Mouse (Mus musculus) cerebellum, postnatal 10 days (tissue): Measurements from ENCODE around the gene Shq1.

Experiments used
- DNase-seq, 2 experiments: peaks; one replicate each; pipeline ENCODE4 v3.0.0; 2021; ENCODE audit warnings: mixed read lengths in 2 of 2

The Shq1 gene

GRCm38 (mm10) chr6:100670880-100671344 lies at the start of gene Shq1:
Shq1 (minus strand) TSS chr6:100671157.
- peak; percentile 92 to 94 for DNase-seq

DNA sequence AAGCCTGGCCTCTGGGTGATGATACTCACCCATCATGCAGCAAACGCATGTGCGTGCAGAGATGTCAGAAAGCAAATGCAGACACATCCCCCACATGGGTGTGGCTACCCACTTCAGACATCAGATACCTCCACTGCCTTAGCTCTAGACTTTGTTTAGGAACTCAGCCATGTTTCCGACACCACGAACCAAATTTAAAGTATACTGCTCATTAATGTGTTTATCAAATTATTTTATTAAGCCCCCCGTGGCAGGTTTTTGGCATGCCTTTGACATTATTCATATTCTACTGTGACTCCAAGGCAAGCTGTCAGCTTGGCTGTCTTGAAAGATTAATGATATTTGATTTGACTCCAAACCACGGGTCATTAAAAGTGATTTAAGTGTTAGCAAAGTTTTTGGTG lies 49.1 kb upstream of the Shq1 start:
- DNase-seq: no peak

- DNase-seq: no peak
These were observed 45.9 kb upstream of the Shq1 start for GRCm38 (mm10) chr6:100716817-100717216.

- DNase-seq: no peak
These were observed 45.2 kb upstream of the Shq1 start for GRCm38 (mm10) chr6:100716152-100716551.

DNA sequence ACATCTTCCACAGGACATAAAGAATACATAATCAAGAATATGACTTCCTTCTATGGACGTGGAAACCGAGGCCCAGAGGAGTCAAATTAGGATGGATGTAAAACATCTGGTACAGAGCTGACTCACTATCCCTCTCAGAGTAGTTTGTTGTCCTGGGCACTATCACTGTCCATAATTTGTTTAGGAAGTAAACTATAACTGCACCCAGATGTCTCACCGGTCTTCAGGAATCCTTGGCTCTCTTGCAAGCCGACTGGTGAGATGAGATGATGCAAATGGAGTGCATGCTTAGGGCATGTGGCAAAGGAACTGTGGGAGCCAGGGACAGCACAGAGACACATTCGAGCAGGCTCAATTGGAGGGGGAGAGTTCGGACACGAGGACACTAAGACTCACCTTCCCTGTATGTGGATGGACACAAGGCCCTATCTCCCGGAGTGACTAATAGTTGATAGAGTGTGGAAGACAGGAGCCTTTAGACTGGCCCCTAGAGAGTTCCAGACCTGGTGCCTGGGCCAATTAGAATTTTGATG lies 44.4 kb upstream of the Shq1 start:
- DNase-seq: no peak

DNA sequence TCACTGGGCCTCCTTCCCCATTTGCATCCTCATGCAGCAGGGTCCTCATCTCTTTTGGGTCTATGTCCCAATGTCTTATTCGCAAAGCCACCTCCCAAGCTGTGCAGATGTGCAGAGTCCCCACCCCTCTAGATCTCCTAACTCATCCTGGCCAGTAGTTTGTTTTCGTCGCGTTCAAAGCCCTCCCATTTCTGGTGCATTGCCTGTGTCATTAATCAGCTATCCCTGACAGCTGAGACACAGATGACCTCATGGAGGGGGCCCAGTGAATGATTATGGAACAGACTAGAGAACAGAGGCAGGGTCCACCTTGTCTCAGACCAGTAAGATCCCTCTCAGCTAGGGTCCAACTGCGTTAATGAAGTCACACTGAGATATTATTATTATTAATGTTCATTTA lies 39.9 kb upstream of the Shq1 start:
- no peak for DNase-seq

DNA sequence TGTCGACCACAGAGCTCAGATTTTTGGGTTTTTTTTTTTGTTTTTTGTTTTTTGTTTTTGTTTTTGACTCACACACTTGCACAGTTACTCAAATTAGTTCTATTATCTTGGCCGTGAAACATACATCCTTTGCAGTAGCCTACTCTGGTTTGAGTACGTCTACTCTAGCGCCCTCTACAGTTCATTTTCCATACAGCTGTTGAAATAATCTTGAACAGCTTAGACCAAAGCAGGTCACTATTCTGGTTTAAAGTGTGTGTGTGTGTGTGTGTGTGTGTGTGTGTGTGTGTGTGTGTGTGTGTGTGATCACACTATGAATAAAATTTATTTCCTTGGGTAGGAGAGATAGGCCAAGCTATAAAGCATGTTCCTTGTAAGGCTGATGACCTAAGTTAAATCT lies 39.2 kb upstream of the Shq1 start:
- peak in 1 of 2 experiments; percentile 44 for DNase-seq

GRCm38 (mm10) chr6:100709483-100709882 lies 38.5 kb upstream of the Shq1 start:
- peak; percentile 60 to 71 for DNase-seq

DNA sequence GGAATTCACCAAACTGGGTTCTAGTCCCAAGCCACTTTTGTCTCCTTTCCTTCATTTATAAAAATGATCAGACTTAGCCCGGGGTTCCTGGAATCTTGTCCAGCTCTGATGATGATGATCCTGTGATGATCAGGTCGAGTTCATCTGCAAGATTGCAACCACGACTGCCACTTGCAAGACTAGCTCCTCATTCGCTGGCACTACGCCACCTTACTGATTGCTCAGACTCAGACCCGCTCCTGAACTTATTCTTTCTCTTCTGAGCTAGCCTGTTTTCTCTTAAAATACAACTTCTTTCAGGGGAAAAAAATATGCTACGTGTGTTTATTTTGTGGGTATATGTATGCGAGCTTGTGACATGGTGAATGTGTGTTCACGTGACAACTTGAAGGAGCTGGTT lies 38.0 kb upstream of the Shq1 start:
- peak; percentile 44 to 50 for DNase-seq

- no peak for DNase-seq
These were observed 37.3 kb upstream of the Shq1 start for GRCm38 (mm10) chr6:100708248-100708647.

DNA sequence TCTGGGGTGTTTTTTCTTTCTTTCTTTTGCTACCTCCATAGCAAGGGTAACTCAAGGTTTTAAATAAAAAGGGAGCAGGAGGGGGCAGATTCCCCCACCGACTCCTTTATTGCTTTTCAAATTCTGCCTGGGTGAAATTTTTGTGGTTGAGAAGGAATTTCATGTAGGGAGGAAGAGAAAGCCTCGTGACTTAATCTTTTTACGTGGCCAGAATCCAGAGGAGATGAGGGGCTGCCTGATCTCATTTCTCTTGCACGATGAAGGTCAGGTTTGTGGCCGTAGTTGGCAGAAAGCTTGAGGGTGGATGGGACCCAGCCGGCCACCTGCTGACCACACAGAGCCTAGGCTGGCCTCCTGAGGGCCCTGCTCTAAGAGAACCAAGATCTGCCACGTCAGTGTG lies 36.6 kb upstream of the Shq1 start:
- no peak for DNase-seq

GRCm38 (mm10) chr6:100706861-100707260 lies 35.9 kb upstream of the Shq1 start:
- no peak for DNase-seq

GRCm38 (mm10) chr6:100705366-100705811 lies 34.4 kb upstream of the Shq1 start:
- no peak for DNase-seq

DNA sequence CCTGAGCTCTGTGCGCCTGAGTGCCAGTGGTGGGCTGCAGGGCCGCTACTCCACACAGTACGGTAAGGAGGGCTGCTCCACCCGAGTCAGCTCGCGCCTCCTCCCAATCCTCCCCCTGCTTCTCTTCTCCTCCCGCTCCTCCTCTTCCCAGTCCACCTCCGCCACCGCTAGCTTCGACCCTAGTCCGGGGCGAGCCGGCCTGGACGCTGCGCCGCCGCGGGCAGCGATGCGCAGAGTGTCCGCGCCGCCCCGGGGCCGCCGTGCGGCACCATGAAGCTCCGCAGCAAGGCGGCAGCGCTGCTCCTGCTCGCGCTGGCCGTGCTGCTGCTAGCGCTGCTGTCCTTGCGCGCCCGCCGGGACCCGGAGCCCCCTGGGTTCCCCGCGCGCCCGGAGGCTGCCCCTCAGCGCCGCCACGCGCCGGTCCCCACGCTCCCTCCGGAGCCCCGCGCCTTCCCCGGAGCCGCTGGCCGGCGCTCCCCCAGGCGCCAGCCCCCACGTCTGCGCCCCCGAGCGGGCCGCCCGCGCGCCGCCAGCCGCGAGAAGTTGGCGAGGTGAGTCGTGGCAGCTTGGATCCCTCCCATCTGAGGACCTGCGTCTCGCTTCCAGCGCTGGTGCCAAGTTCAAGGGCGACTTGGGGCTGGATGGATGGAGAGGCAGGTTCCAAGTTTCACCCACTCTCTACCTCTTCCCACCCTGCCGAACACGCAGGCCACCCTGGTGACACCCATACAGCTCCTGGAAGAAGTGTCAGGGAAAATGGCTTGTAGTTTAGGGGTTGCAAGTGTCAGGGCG lies 33.8 kb upstream of the Shq1 start, which contains the start of gene Gxylt2:
Gene Gxylt2 (plus strand): TSS at position 161 of the 792 bp plus-strand sequence.
- peak; percentile 73 to 75 for DNase-seq

DNA sequence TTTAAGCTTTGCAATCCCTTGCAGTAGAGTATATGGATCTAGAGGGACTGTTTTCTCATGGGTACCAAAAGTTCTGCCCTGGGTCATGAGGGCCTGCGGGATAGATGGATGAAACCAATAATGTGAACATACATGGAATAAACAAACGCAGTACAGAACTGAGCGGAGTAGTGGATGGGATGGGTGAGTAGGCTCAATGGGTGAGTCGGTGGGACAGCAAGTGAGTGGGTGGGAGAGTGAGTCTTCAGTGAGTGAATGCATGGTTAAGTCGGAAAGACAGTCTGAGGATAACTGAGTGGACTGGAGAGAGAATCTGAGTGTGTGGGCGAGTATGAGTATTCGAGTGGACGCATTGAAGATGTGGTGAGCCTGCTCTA lies 33.2 kb upstream of the Shq1 start:
- no peak for DNase-seq

GRCm38 (mm10) chr6:100700774-100701173 lies 29.8 kb upstream of the Shq1 start:
- DNase-seq: peak in 1 of 2 experiments; percentile 53

GRCm38 (mm10) chr6:100699986-100700385 lies 29.0 kb upstream of the Shq1 start:
- no peak for DNase-seq

DNA sequence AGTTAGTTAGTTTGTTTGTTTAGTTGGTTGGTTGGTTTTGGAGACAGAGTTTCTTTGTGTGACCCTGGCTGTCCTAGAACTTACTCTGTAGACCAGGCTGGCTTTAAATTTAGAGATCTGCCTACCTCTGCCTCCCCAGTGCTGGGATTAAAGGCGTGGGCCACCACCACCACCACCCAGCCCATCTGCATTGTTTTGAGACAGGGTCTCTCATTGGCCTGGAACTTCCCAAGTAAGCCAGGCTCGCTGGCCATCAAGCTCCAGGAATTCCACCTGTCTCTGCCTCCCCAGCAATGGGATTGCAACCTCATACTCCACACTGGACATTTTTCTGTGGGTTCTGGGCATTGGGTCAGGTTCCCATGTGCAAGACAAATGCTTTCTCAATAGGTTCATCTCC lies 15.4 kb upstream of the Shq1 start:
- no peak for DNase-seq

GRCm38 (mm10) chr6:100678636-100679035 lies 7.7 kb upstream of the Shq1 start:
- DNase-seq: no peak

- no peak for DNase-seq
These were observed 5.5 kb upstream of the Shq1 start for GRCm38 (mm10) chr6:100676461-100676860.

DNA sequence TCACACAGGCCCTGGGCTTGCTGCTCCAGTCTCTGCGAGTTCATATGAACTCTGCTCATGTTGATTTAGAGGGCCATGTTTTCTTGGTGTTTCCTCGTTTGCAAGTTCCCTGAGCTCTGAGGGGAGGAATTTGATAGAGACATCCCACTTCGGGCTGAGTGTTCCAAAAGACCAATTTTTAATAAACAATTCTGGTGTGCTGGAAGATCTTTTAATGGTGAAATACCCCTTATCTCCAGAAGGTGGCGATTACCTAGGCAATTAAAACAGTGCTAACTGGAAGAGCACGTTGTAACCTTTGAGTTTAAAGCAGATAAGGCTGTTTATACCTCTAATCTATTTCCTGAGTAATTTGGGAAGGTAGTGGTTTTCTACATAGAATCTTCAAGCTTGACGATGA lies 4.0 kb upstream of the Shq1 start:
- DNase-seq: peak; percentile 12 to 61

- DNase-seq: no peak
These were observed 444 bp upstream of the Shq1 start for GRCm38 (mm10) chr6:100671401-100671800.

DNA sequence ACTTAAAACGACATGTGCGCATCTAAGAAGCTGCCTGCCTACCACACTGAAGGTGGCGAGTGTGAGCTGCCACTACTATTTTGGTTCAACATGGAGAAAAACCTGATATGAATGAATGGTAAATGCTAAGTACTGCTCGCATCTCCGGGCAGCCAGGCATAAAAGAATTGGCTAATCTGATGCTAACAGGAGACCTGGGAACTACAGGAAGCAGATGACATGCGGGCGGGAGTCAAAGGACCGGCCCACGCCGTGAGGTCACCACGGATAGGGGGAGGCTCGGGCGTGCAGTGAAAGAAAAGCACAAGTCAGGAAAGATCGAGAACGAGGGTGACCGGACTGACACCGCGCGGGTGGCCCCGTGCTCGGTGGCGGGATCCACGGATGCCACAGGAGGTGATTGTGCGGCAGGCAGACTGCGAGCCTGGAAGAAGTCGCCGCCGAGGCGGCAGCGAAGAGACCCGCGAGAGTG lies 551 bp downstream of the Shq1 start:
- peak; percentile 64 for DNase-seq

- DNase-seq: no peak
These were observed 2.1 kb downstream of the Shq1 start for GRCm38 (mm10) chr6:100668858-100669257.
